Mouse (Mus musculus) ES-Bruce4 (cell line): ENCODE measurements around the gene Txndc11.

ENCODE experiments used
- CTCF ChIP-seq: IDR thresholded peaks from one replicate; pipeline ENCODE4 v1.8.1; 2011; ENCODE audit warnings: low read depth, low read length
- EP300 ChIP-seq: IDR thresholded peaks from 2 replicates; pipeline ENCODE4 v1.6.1; 2011; ENCODE audit warnings: low read depth, low read length; ENCODE audit not compliant: insufficient read depth
- POLR2A ChIP-seq: IDR thresholded peaks from one replicate; pipeline ENCODE4 v1.8.1; 2011; ENCODE audit warnings: low read length; ENCODE audit not compliant: insufficient read depth

DNA sequence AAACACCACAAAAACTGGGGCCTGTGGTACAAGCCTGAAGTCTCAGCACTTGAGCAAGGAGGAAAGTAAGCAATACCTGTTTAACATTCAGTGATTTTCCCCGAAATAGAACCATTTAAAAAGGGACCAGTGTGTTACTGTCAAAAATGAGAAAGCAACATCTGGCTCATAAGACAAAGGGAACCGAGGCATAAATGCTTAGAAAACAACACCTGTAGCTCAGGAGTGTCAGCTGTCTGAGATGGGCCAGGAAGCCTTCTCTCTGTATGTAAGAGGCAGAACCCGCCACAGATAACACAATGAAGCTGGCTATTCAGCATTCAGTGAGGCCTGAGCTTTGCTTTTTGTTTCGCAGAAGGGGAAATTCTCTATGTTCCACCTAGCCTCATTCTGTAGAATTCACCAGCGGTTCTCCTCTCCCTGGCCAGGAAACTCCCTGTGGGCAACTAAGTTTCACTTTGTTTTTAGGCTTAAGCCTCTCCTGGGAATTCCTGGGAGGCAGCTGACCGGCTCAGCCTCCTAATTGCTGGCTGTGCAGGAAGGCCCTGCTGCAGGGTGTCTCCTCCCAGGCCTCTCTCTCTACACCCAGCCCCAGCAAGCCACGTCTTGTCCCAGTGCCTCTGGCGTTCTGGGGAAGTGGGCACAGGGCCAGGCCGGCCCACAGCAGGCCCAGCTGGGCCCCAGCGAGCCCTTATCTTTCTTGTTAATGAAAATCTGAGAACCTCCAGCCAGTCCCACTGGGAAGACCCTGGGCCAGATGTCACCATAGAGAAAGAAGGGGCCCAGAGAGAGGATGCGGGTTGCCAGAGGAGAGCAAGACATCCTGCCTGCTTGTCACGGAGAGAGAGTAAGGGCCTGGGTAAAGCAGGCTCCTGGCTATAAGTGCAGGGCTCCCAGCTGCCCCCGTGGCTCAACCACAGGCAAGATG, 71.4 kb downstream of the Txndc11 start:
- TF ChIP-seq CTCF, result no peak
- no peak for TF ChIP-seq POLR2A
- TF ChIP-seq EP300, result no peak
